ENCODE assay signal across 9 mouse cellular contexts in genomic region chr11:35122091-35122811, GRCm38 (mm10). TPM values are rescaled to one million over a fixed set of nuclear protein-coding genes. Genes with fewer than 3 reads are reported as not detected.
DNase-seq lines count a peak whose midpoint lies in the region; ATAC-seq and TF ChIP-seq lines count a peak whose summit lies in the region.
"Had no signal": no experiment of that assay in that cellular context is flagged by ENCODE, and none has a peak within 500 bp of the region (broad histone marks: within the 10 kb centered on the region; RNA-seq: fewer than 3 reads in every experiment).

No protein-coding gene starts in this region.

- peak overlapping the region; percentile 71 for H3K4me3 ChIP-seq in layer of hippocampus, adult 2 months
- H3K4me3 ChIP-seq in embryonic facial prominence, embryonic 10.5 days = peak overlapping the region; percentile 82
- peak overlapping the region; percentile 66 for H3K4me3 ChIP-seq in hindbrain, embryonic 13.5 days
- H3K4me3 ChIP-seq in lung, embryonic 16.5 days (ENCODE audit: low read length) = peak overlapping the region; percentile 64

- peak overlapping the region; percentile 77 for H3K9ac ChIP-seq in hindbrain, embryonic 13.5 days
- H3K9ac ChIP-seq in lung, embryonic 16.5 days (ENCODE audit: low read length) = peak overlapping the region; percentile 65
- H3K9ac ChIP-seq: liver, embryonic 14.5 days had no signal

- H3K36me3 ChIP-seq in embryonic facial prominence, embryonic 10.5 days (replicated peaks) = no peaks in the 10 kb centered on the region
- no peaks in the 10 kb centered on the region for H3K36me3 ChIP-seq in hindbrain, embryonic 13.5 days
- no peaks in the 10 kb centered on the region for H3K36me3 ChIP-seq in lung, embryonic 16.5 days (ENCODE audit: control insufficient read depth, insufficient read depth, low read length)

- peak overlapping the region; percentile 99 for H3K4me2 ChIP-seq in hindbrain, embryonic 13.5 days
- peak overlapping the region; percentile 66 for H3K4me2 ChIP-seq in lung, embryonic 16.5 days (ENCODE audit: low read depth, low read length)

- peak; percentile 35 for TF ChIP-seq CTCF in layer of hippocampus, adult 2 months (conservative IDR thresholded peaks at IDR 0.05)

- peaks cover 48% of the 10 kb centered on the region for H3K27me3 ChIP-seq in embryonic facial prominence, embryonic 10.5 days (replicated peaks; ENCODE audit: low read depth, poor library complexity, severe bottlenecking)
- H3K27me3 ChIP-seq in hindbrain, embryonic 13.5 days = peaks cover 75% of the 10 kb centered on the region
- peaks cover 24% of the 10 kb centered on the region for H3K27me3 ChIP-seq in lung, embryonic 16.5 days (ENCODE audit: control insufficient read depth, insufficient read depth, low read depth, low read length)

- WGBS in embryonic facial prominence, embryonic 10.5 days = 1% methylated on average over 23 of the region's 23 CpGs
- WGBS in hindbrain, embryonic 13.5 days = 1% methylated on average over 23 of the region's 23 CpGs
- under 1% methylated on average over 23 of the region's 23 CpGs for WGBS in lung, embryonic 16.5 days

- H3K9me3 ChIP-seq in embryonic facial prominence, embryonic 10.5 days = no peaks in the 10 kb centered on the region
- H3K9me3 ChIP-seq in hindbrain, embryonic 13.5 days = no peaks in the 10 kb centered on the region
- no peaks in the 10 kb centered on the region for H3K9me3 ChIP-seq in lung, embryonic 16.5 days (ENCODE audit: control insufficient read depth, low read length)

- peak overlapping the region; percentile 95 for H3K27ac ChIP-seq in layer of hippocampus, adult 2 months
- peak overlapping the region; percentile 92 for H3K27ac ChIP-seq in embryonic facial prominence, embryonic 10.5 days (replicated peaks)
- no peak overlapping the region for H3K27ac ChIP-seq in hindbrain, embryonic 13.5 days
- H3K27ac ChIP-seq in lung, embryonic 16.5 days (ENCODE audit: low read length) = peak overlapping the region; percentile 34
- H3K27ac ChIP-seq: liver, embryonic 14.5 days had no signal

- H3K4me1 ChIP-seq in embryonic facial prominence, embryonic 10.5 days = peaks cover 79% of the 10 kb centered on the region
- peaks cover 30% of the 10 kb centered on the region for H3K4me1 ChIP-seq in hindbrain, embryonic 13.5 days (replicated peaks)
- H3K4me1 ChIP-seq in lung, embryonic 16.5 days (replicated peaks; ENCODE audit: control insufficient read depth, insufficient read depth, low read length) = peaks cover 29% of the 10 kb centered on the region

- no peak for ATAC-seq in hindbrain, embryonic 13.5 days (ENCODE audit: low FRiP score)
- no peak; the same call in 1 of the 2 replicates for ATAC-seq in lung, embryonic 16.5 days (ENCODE audit: low read depth)

- DNase-seq in layer of hippocampus, adult 2 months (ENCODE audit: low spot score in 2 of 2) = no peak
- no peak for DNase-seq in layer of hippocampus, adult 8-10 months (ENCODE audit: low spot score in 2 of 2)
- DNase-seq in embryonic facial prominence, embryonic 10.5 days (ENCODE audit: low spot score) = peak; percentile 42
- DNase-seq in ovary, postnatal 36 days (ENCODE audit: low spot score) = no peak
- DNase-seq in left cerebral cortex, adult 8-10 months (ENCODE audit: low spot score in 2 of 2) = no peak
- DNase-seq in retina, embryonic 14.5 days (ENCODE audit: low spot score) = no peak

RNA-seq across cellular contexts. Expression of gene Slit3, which starts 1.2 kb away (rescaled TPM):
- total RNA-seq in layer of hippocampus, adult 2 months (2021) = 100 to 1,000 TPM in 1 of 2 experiments, 10 to 100 TPM in 1; 98.9 to 106 TPM
- total RNA-seq in layer of hippocampus, adult 8-10 months (2022) = 100 to 1,000 TPM in 1 of 4 experiments, 10 to 100 TPM in 3; 79.5 to 107 (median 95.7) TPM
- 12.6 and 23.6 TPM in 2 replicates for polyA plus RNA-seq in embryonic facial prominence, embryonic 10.5 days (2016; fragmentation: Nextera tagmentation; extraction: Ambion mirVana)
- polyA plus RNA-seq in hindbrain, embryonic 13.5 days (2015; fragmentation: Nextera tagmentation; extraction: Ambion mirVana) = 25.9 and 28.7 TPM in 2 replicates
- polyA plus RNA-seq in lung, embryonic 16.5 days (2015; fragmentation: Nextera tagmentation; extraction: Ambion mirVana) = 9.1 and 9.2 TPM in 2 replicates
- 10 to 100 TPM; 41.7 to 49.2 (median 48.2) TPM for total RNA-seq in left cerebral cortex, adult 8-10 months (2022)
